Mouse (Mus musculus): ENCODE results near the gene Tbc1d9b.
A peak's percentile ranks its signal among the peaks of the same experiment; 100 is the strongest.
"Not testable (repeated sequence)": the region's sequence is repeated elsewhere in the genome, so short reads cannot be mapped to it uniquely, and the experiment has no call there.

The Tbc1d9b gene

DNA sequence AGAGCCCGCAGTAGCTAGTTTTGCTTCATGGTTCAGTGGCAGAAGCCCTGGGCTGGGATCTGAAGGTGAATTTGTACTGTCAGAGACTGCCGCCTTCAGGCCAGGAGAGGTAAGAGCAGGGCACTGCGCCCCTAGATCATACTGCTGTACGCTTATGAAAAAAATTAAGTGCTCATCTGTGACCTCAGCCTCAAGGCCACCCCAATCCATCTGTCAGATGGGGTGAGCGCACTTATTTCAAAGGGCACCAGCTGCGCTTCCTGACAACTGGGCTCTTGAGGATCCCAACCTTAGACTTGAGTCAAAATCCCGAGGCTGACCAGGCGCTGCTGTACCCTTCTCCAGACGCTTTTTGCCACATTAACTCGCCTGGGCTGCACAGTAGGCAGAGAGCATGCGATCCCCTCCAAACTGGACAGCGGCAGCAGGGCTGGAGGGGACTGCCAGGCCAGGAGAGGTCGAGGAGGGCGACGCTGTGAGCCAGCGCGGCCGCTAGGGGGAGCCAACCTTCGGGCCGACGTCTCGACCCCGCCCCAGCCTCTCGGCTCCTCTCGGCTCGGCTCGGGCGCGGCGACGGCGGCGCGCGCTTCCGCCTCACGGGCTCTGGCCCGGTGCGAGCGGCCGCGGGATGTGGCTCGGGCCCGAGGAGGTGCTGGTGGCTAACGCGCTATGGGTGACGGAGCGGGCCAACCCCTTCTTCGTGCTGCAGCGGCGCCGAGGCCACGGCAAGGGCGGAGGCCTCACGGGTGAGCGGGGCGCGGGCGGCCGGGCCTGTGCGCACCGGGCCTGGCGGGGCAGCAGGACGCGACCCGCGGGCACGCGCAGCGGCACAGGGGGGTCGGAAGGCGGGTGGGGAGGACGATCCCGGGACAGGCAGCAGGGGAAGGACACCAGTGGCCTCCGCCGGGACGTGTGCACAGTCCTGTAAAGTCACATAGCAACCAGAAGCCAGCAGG, at the start of gene Tbc1d9b:
Tbc1d9b (plus strand) TSS at position 586 of the 956 bp plus-strand sequence.
- DNase-seq (ENCODE audit: low read depth, low spot score): peak; percentile 87

- DNase-seq (ENCODE audit: low read depth, low spot score): no peak
Observed at GRCm38 (mm10) chr11:50086211-50086610, 45.0 kb upstream of the Tbc1d9b start.

DNA sequence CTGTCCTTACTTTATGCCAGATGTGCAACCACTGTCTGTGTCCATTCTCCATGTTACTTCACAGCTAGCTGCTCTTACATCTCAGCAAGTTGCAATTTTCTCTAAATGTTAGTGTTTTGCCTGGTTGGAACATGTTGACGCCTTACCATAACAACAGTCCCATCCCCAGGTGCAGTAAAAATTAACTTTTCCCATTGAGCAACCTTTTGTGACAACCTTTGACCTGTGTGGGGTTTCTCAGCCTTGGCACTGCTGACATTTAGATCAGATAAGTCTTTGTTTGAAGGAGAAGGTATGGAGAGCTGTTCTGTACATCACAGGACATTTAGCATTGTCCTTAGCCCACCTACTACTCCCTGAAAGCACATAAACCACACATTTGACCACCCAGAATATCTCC, 41.4 kb upstream of the Tbc1d9b start:
- no peak for DNase-seq (ENCODE audit: low read depth, low spot score)

DNA sequence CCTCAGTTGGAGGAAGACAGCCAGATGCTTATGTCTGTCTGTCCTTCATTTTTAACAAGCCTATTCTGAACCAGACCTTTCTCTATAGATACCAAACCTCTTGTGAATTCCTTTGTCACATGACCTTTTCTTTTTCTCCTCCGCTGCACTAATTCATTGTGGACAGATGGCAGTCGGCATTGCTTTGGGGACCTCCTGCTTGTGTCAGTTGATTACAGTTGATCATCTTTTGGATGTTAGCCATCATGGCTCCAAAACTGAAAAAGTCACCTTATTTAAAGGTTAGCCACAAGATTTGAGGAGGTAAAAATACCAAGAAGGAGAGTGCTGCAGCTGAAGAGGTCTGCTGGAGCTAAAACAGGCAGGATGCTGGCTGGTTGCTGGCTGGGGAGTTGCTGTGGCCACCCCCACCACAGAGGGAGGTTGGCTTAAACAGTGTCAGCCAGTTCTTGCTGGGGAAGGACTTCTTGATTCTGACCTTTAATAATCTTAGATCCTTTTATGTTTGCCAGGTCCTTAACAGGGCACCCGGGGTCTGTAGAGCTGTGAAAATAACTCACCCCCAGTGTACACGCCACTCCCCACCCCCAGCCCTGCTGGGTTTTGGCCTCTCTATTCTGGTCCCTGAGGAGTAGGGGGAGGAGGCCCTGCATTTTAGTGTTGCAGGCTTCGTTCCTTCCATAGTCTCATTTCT, 40.1 kb upstream of the Tbc1d9b start:
- no peak for DNase-seq (ENCODE audit: low read depth, low spot score)

DNA sequence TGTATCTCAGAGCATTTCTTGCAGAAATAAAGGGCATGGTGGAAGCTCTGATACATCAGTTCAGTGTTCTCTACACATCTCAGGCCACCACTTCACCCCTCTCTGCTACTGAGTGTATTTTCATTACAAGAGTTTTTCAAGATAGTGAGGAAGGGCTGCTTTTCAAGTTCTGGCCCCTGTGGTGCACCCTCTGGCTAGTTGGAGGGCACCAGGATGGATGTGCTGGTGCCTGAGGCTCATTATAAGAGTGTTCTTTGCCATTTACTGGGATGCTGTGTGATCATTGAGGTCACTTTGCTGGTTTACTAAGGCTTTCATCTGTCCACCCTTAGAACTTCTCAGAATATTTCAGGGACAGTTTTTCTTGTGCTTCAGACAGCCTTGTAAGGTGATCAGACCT, 39.5 kb upstream of the Tbc1d9b start:
- no peak for DNase-seq (ENCODE audit: low read depth, low spot score)

GRCm38 (mm10) chr11:50095661-50096060, 35.5 kb upstream of the Tbc1d9b start:
- no peak for DNase-seq (ENCODE audit: low read depth, low spot score)

GRCm38 (mm10) chr11:50097091-50097490, 34.1 kb upstream of the Tbc1d9b start:
- no peak for DNase-seq (ENCODE audit: low read depth, low spot score)

- no peak for DNase-seq (ENCODE audit: low read depth, low spot score)
Observed at GRCm38 (mm10) chr11:50098961-50099481, 32.2 kb upstream of the Tbc1d9b start.

GRCm38 (mm10) chr11:50099692-50100091, 31.5 kb upstream of the Tbc1d9b start:
- no peak for DNase-seq (ENCODE audit: low read depth, low spot score)

GRCm38 (mm10) chr11:50100548-50101307, 30.5 kb upstream of the Tbc1d9b start:
- no peak for DNase-seq (ENCODE audit: low read depth, low spot score)

DNA sequence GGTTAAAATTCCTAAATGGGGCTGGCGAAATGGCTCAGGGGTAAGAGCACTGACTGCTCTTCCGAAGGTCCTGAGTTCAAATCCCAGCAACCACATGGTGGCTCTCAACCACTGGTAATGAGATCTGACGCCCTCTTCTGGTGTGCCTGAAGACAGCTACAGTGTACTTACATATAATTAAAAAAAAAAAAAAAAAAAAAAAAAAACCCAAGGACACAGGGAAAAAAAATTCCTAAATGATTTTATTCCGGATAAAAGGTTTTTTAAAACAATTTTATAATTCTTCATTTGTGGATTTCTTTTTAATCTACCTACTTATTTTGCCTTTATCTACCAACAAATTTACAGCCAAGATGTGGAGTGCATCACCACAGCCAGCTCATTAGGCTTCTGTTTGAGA, 29.2 kb upstream of the Tbc1d9b start:
- DNase-seq (ENCODE audit: low read depth, low spot score): not testable (repeated sequence)

GRCm38 (mm10) chr11:50104016-50104415, 27.2 kb upstream of the Tbc1d9b start:
- DNase-seq (ENCODE audit: low read depth, low spot score): no peak

DNA sequence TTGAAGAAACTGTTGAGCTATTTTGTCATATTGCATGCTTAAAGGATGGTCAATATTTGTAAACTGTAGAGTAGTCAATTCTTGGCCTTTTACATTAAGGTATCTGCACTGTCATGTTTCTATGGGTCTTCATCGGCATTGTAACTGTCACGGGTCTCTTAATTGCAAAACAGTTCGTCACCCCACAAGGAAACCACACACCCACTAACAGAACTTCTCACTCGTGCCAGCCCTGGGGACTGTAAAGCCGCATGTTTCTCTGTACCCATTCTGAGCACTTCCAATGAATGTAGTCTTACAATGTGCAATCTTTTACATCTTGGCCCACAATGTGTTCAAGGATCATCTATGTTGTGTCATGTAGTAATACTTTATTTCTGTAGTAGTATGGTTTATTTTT, 26.0 kb upstream of the Tbc1d9b start:
- DNase-seq (ENCODE audit: low read depth, low spot score): no peak

GRCm38 (mm10) chr11:50106024-50106423, 25.2 kb upstream of the Tbc1d9b start:
- DNase-seq (ENCODE audit: low read depth, low spot score): no peak

GRCm38 (mm10) chr11:50108823-50109244, 22.4 kb upstream of the Tbc1d9b start:
- DNase-seq (ENCODE audit: low read depth, low spot score): no peak

DNA sequence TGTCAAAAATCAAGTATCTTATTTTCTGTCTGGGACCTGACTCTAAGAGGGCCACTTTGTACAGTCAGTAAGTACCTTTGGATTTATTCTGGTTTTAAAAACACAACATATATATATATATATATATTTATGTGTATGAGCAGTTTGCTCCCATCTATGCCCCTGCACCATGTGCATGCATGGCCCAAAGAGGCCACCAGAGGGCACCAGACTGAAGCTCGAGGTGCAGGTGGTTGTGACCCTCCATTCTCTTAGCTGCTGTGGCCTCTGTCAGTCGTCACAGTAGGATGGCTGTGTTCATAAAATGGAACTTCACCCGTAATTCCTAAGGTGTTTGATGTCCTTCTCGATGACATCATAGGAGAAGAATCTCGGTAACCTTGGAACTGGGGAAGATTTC, 16.9 kb upstream of the Tbc1d9b start:
- DNase-seq (ENCODE audit: low read depth, low spot score): peak; percentile 66

- DNase-seq (ENCODE audit: low read depth, low spot score): no peak
Observed at GRCm38 (mm10) chr11:50122631-50123081, 8.5 kb upstream of the Tbc1d9b start.

DNA sequence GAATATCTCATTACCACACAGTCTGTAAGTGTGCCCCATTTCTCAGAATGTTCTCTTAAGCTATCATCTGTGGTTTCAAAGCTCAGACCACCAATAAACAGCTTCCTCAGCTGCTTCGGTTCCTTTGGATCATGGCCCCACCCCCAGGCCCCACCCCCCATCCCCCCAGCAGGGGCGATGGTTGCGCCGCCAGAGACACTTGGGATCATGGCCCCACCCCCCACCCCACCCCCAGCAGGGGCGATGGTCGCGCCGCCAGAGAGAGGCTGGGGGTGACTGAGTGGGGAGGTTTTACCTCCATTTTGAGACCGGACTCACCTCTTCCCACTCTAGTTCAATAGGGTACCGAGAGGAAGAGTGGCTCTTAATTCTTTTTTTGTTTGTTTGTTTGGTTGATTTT, 3.4 kb upstream of the Tbc1d9b start:
- DNase-seq (ENCODE audit: low read depth, low spot score): no peak

- DNase-seq (ENCODE audit: low read depth, low spot score): no peak
Observed at GRCm38 (mm10) chr11:50131801-50132201, 605 bp downstream of the Tbc1d9b start.

GRCm38 (mm10) chr11:50132265-50132664, 1.1 kb downstream of the Tbc1d9b start:
- no peak for DNase-seq (ENCODE audit: low read depth, low spot score)

- DNase-seq (ENCODE audit: low read depth, low spot score): no peak
Observed at GRCm38 (mm10) chr11:50134136-50134859, 3.1 kb downstream of the Tbc1d9b start.
